Mouse (Mus musculus): Measurements from ENCODE around the gene Sh2b3.

DNA sequence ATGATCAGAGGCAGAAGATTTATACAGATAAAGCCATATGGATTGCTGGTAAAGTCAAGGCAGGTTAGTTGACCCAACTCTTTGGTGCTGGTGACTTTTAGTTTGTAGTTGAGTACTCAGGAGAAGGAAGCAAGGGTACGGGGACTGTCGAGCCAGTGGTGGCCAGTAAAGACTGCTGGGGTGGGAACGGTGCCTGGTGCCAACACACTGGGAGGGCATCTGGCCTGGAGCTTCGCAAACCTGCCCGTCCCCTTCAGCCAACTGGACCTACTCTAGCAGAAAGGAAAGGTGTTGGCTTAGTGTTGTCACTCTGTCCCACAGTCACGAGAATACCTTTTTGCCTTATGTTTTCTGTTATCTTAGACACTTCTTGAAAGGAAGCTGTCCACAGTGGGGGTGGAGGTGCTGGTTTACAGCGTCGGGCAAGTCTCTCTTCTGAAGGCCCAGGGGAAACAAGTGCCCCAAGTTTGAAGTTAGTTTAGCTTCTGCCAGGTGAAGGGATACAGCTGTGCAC is 21.5 kb downstream of the Sh2b3 start:
- TF ChIP-seq CTCF (IDR thresholded peaks at IDR 0.05; ENCODE audit: low read depth) (no peak), EP300 (IDR thresholded peaks at IDR 0.05; ENCODE audit: low read depth) (no peak)

All from liver, embryonic 14.5 days (tissue).